Mouse (Mus musculus) midbrain, embryonic 10.5 days (tissue): ENCODE data around the gene Itga3. TPM values are rescaled to one million over a fixed set of nuclear protein-coding genes. Genes with fewer than 3 reads are reported as not detected.

Experiments used
- DNase-seq: peaks from one replicate; pipeline ENCODE4 v3.0.0-alpha.2; 2017; ENCODE audit warnings: low spot score
- H3K27ac ChIP-seq: fragments of 300-500 bp; sonication (generic); replicated peaks from 2 replicates; pipeline ENCODE4 v1.5.1; 2016; ENCODE audit warnings: mild to moderate bottlenecking
- H3K27me3 ChIP-seq: fragments of 300-500 bp; sonication (generic); 2 replicates; pipeline ENCODE4 v1.6.1; 2016; ENCODE audit warnings: low read depth, mild to moderate bottlenecking; ENCODE audit not compliant: poor library complexity, severe bottlenecking
- H3K36me3 ChIP-seq: fragments of 300-500 bp; sonication (generic); 2 replicates; pipeline ENCODE4 v1.6.1; 2016; ENCODE audit warnings: mild to moderate bottlenecking, moderate library complexity
- H3K4me1 ChIP-seq: fragments of 300-500 bp; sonication (generic); 2 replicates; pipeline ENCODE4 v1.6.1; 2016
- H3K4me3 ChIP-seq: fragments of 300-500 bp; sonication (generic); 2 replicates; pipeline ENCODE4 v1.5.1; 2016; ENCODE audit warnings: mild to moderate bottlenecking, moderate library complexity
- H3K9me3 ChIP-seq: fragments of 300-500 bp; sonication (generic); replicated peaks from 2 replicates; pipeline ENCODE4 v1.6.1; 2016; ENCODE audit warnings: mild to moderate bottlenecking
- WGBS: fragments of 180-500 bp; shearing (Covaris S2); methylation state at CpG from one replicate; pipeline ENCODE4 v1.1.7; 2016; 5-methylcytosine and 5-hydroxymethylcytosine counted together
- polyA plus RNA-seq: library from polyadenylated mRNA; unstranded; fragments of >200 nt; fragmentation: Nextera tagmentation; extraction: Ambion mirVana; gene quantifications from 2 replicates; pipeline ENCODE4 v1.2.1, GENCODE M21; 2016

The Itga3 gene
- polyA plus RNA-seq, 1 experiment from 2014 or later, result 5.4 TPM

DNA sequence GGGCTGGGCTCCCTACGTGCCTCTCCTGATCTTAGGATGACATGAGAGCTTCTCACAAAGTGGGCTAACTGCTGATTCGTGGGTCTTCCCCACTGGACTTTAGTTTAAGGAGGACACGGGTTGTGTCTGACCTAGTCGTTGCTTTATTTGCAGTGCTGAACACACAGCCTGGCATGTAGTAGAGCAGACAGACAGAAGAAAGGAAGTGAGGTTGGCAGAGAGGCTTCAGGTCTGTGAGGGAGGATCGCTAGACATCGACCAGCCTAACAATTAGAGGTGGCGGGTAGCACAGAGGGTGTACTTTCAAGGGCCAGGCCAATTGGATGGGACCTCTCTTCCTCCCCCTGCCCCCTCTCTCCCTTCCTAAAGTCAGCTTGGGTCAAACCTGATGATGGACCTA, 33.0 kb downstream of the Itga3 start:
- Histone ChIP-seq H3K36me3 (no peaks in the 10 kb centered on the region), H3K4me1 (peaks cover 37% of the 10 kb centered on the region), H3K4me3 (no peak overlapping the region), H3K9me3 (no peaks in the 10 kb centered on the region), H3K27me3 (peaks cover 27% of the 10 kb centered on the region), H3K27ac (no peak overlapping the region)
- WGBS, result 60% methylated on average over 7 of the region's 7 CpGs
- no peak for DNase-seq

DNA sequence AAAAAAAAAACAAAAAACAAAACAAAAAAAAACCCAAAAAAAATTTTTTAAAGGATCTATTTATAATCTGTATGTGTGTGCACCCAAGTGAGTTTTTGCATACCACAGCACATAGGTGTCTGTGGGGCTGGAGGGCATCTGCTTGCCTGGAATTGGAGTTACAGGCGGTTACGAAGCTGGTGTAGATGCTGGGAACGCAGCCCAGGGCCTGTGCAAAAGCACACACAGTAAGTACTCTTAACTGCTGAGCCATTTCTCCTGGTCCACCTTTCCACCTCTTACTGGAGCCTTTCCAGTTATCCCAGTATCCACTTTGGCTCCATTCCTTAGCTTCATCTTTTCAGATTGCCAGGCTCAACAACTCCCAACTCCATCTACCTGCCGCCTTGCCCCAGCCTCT, 33.5 kb downstream of the Itga3 start:
- peaks cover 27% of the 10 kb centered on the region for H3K27me3 ChIP-seq
- H3K27ac ChIP-seq, result no peak overlapping the region

DNA sequence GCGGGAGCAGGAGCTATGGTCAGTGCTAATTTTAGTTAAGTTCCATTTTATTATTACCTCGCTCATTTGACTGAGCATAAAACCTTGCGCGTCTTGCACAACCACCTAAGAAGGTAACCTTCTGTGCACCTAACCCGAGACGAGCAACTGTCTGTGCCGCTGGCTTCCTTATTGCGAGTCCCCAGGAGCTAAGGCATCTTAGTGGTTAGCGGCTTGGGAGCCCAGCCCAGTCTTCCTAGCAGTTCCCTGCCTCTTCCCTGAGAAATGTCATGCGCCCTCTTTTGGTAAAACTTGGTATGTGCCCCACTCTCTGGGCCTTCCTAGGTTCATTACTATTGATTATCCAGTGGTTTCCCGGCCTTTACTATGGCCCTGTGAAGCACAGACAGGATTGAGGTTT, 34.5 kb downstream of the Itga3 start:
- DNase-seq, result peak; percentile 83
- peak overlapping the region; percentile 34 for H3K27ac ChIP-seq
- WGBS, result 1% methylated on average over 11 of the region's 11 CpGs

More for the DNA sequence above, 33.5 kb downstream of the Itga3 start:
- H3K36me3 ChIP-seq, result no peaks in the 10 kb centered on the region
- DNase-seq, result no peak
- H3K4me1 ChIP-seq, result peaks cover 40% of the 10 kb centered on the region
- no peak overlapping the region for H3K4me3 ChIP-seq
- WGBS, result 93% methylated on average over 4 of the region's 4 CpGs
- H3K9me3 ChIP-seq, result no peaks in the 10 kb centered on the region

DNA sequence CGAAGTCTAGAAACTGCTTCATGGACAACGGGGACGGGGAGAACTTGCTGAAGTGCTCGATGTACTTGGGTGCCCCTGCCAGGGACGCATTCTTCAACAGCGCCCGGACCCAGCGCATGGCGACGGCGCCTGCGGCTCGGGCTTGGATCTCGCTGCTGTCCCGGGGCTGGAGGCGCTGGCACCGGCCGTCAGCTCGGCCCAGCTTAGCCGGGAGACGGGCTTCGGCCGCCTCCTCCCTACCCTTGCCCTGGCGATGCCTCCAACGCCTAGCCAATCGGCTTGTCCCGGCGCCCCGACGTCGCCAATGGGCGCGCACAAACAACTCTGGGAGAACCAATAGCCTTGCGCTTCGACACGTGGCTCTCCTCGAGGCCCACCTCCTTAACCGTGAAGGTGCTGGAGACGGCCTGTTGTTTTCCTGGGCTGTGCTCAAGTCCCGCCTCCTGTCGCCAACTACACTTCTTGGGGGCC, 35.4 kb downstream of the Itga3 start, which contains the start of gene Pdk2:
TSS of gene Pdk2 (minus strand) at position 216 of the 471 bp plus-strand sequence.
- under 1% methylated on average over 41 of the region's 41 CpGs for WGBS
- Histone ChIP-seq H3K4me1 (peaks cover 40% of the 10 kb centered on the region), H3K27me3 (peaks cover 27% of the 10 kb centered on the region), H3K27ac (peak within 1 kb of the TSS; percentile 74), H3K4me3 (peak within 1 kb of the TSS; percentile 76), H3K36me3 (no peaks in the 10 kb centered on the region), H3K9me3 (no peaks in the 10 kb centered on the region)
- peak; percentile 97 for DNase-seq

More for the DNA sequence above, 34.5 kb downstream of the Itga3 start:
- peak overlapping the region; percentile 76 for H3K4me3 ChIP-seq
- H3K9me3 ChIP-seq, result no peaks in the 10 kb centered on the region
- H3K4me1 ChIP-seq, result peaks cover 40% of the 10 kb centered on the region
- peaks cover 27% of the 10 kb centered on the region for H3K27me3 ChIP-seq
- no peaks in the 10 kb centered on the region for H3K36me3 ChIP-seq

DNA sequence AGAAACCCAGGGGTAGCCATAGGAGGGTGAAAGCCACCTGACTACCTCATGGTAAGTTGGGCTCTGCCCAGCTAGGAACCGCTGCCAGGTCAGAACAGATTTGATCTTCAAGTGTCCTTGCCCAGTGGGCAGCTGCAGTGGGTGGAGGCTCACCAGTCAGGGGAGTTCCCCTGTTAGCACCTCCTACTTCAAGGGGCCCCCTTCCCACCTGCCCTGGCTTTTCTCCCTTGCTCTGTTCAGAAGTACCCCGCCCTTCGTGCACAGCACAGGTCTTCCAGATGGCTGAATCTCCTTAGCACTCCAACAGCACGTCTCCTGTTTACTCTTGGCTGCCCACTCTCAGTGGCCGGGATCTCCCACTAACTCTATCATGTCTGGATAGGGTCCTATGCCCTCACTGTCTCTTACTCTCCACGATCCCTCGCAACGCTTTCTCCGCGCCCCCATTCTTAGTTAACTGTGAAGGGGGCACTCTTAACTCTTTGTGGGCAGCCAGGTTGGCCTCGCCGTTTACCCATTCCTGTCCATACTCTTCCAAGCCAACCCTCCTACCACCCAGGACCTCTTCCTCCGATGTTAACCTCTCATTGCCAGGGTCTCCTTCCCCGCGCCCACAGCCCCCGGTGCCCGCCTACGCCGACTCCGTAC, 36.0 kb downstream of the Itga3 start:
- peaks cover 40% of the 10 kb centered on the region for H3K4me1 ChIP-seq
- no peaks in the 10 kb centered on the region for H3K9me3 ChIP-seq
- under 1% methylated on average over 20 of the region's 20 CpGs for WGBS
- H3K4me3 ChIP-seq, result peak overlapping the region; percentile 76
- peaks cover 27% of the 10 kb centered on the region for H3K27me3 ChIP-seq
- H3K27ac ChIP-seq, result peak overlapping the region; percentile 74
- H3K36me3 ChIP-seq, result no peaks in the 10 kb centered on the region
- peak; percentile 29 for DNase-seq

DNA sequence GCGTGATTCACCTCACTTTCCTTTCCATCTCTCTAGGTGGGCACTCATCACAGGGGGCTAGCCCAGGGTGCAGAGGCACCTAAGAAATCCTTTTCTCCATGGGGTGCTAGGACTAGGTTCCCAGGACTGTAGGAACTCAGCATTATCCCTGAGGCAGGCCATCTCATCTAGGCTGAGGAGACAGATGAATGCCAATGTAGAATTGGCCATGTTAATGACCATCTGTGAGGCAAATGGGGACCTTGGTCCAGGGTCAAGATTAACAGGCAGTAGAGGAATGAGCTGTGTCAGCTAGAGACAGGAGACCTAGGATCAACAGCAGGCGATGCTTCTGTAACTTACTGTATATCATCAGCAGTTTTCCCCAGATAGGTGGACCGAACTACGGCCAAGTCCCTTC, 36.8 kb downstream of the Itga3 start:
- WGBS, result 89% methylated on average over 4 of the region's 4 CpGs
- Histone ChIP-seq H3K27me3 (peaks cover 27% of the 10 kb centered on the region), H3K9me3 (no peaks in the 10 kb centered on the region), H3K4me3 (peak overlapping the region; percentile 76; the same call in 1 of the 2 replicates), H3K4me1 (peaks cover 37% of the 10 kb centered on the region), H3K27ac (no peak overlapping the region), H3K36me3 (no peaks in the 10 kb centered on the region)
- no peak for DNase-seq

DNA sequence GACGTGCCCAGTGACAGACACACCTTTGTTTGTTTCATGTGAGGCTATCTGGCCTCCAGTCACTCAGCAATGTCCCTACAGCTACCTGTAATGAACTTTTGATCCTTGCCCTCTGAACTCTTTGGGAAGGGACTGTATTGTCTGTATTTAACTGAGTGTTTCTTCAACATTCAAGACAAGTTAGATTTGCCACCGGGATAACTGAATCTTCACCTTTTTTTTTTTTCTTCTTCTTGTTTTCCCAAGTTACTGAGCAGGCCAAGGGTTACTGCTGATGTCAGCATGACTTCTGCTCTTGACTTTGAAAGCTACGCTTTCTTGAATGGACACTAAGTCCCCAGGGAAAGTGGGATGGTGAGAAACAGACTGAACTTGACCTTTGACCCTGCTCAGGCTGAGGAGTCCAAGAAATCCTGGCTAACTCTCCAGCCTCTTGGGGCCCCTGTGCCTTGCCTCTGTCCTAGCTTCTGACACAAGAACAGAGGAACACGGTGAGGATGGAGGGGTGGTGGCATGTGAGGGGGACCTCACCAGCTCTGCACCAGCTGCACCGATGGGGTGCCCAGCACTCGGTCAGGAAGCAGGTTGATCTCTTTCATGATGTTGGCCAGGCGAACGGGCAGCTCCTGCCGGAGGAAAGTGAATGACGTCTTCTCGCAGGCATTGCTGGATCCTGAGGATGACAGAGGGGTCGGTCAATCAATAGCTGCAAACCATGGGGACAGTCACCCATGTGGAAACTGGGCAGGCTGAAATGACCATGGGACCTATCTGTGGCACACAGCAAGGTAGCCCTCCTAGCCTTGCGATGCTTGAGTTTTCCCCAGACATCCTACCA, 37.6 kb downstream of the Itga3 start:
- no peak for DNase-seq
- 85% methylated on average over 13 of the region's 13 CpGs for WGBS
- Histone ChIP-seq H3K4me1 (peaks cover 34% of the 10 kb centered on the region), H3K4me3 (no peak overlapping the region), H3K9me3 (no peaks in the 10 kb centered on the region), H3K27ac (no peak overlapping the region), H3K36me3 (no peaks in the 10 kb centered on the region), H3K27me3 (peaks cover 27% of the 10 kb centered on the region)

DNA sequence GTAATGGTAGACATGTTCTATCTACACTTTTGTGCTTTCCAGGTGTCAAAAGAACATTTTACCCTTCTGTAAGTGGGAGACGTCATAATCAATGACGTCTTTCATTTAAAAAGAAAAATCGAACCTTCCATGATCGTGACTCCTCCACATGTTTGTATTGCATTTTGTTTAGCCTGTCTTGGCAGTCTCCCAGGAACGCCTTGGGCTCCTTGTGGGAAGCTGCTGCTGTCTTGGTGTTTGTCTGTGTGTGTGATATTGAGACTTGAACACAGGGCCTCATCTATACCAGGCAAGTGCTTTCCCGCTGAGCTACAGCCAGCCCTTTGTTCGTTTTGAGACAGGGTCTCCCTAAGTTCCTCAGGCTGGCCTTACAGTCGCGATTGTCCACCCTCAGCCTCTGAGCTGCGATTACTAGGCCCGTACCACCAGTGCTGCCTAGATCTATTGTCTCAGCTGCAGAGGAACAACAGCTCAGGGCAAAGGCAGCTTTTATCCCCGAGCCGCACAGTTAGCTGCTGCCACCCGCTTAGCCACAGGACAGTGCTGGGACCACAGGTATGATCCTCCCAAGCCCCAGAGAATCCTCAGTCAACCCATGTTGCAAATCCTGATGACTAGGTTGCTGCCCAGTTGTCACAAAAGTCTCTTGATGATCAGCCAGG, 38.3 kb downstream of the Itga3 start:
- H3K4me3 ChIP-seq, result no peak overlapping the region
- peaks cover 22% of the 10 kb centered on the region for H3K27me3 ChIP-seq
- H3K9me3 ChIP-seq, result no peaks in the 10 kb centered on the region
- H3K36me3 ChIP-seq, result no peaks in the 10 kb centered on the region
- no peak overlapping the region for H3K27ac ChIP-seq
- H3K4me1 ChIP-seq, result peaks cover 34% of the 10 kb centered on the region
- DNase-seq, result no peak
- WGBS, result 75% methylated on average over 14 of the region's 14 CpGs

DNA sequence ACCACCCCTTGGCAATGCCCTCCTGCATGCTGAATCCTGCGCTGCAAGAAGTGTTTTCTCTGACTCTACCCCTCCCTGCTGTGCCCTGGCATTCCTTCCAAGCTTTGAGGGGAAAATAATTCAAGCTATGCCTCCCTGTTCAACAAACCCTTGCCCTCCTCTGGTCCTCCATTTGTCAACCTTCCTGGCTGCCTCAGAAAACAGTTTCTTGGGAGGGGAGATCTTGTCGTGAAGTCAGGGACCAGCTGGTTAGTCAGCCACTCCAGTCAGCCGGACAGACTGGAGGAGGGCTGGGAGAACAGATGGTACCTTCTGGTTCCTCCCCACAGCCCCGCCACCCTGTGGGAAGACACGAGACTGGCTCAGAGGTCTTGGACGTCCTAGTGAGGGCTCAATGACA, 39.3 kb downstream of the Itga3 start:
- Histone ChIP-seq H3K27ac (no peak overlapping the region), H3K4me3 (no peak overlapping the region), H3K4me1 (peaks cover 31% of the 10 kb centered on the region), H3K36me3 (no peaks in the 10 kb centered on the region), H3K9me3 (no peaks in the 10 kb centered on the region), H3K27me3 (peaks cover 26% of the 10 kb centered on the region)
- DNase-seq, result no peak
- WGBS, result 70% methylated on average over 6 of the region's 6 CpGs

DNA sequence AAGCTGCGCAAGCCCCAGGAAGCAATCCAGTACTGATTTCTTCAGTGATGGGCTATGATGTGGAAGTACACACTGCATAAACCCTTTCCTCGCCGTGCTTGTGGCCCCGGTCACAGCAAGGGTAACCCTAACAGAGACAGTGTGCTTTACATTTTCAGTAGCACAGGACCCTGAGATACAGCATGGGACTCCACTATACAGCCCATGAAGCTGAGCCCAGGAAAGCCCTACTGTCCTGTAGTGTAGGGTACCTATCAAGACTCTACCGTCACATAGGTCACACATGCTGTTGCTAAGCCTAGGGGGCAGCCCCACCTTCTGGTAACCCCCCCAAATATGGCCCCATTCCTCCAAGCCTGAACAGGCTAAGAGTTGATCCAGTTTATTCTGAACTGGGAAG, 40.1 kb downstream of the Itga3 start:
- Histone ChIP-seq H3K27me3 (peaks cover 26% of the 10 kb centered on the region), H3K4me3 (no peak overlapping the region), H3K27ac (no peak overlapping the region), H3K9me3 (no peaks in the 10 kb centered on the region), H3K36me3 (no peaks in the 10 kb centered on the region), H3K4me1 (peaks cover 24% of the 10 kb centered on the region)
- DNase-seq, result no peak
- WGBS, result 93% methylated on average over 5 of the region's 5 CpGs

DNA sequence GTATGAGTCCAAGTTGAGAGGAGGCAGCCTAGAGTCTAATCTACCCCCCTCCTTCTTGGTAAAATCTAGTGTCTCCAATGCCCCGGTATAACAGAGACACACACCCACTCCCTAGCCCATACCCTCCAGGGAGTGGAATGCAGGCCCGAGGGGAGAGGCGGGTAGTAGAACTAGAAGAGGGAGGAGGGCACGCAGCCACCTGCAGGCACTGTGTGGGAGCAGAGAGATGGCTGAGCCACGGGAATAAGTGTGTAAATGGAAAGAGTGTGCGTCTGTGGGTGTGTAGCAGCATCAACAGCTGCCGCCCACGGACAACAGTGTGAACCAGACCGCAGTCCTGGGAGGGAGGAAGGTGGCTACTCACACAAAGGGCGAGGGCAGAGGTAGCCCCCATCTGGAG, 41.7 kb downstream of the Itga3 start:
- Histone ChIP-seq H3K4me1 (peaks cover 7% of the 10 kb centered on the region), H3K36me3 (no peaks in the 10 kb centered on the region), H3K4me3 (no peak overlapping the region), H3K9me3 (no peaks in the 10 kb centered on the region), H3K27me3 (peaks cover 19% of the 10 kb centered on the region), H3K27ac (0 out of 2 replicates have a peak overlapping the region, but pooled peaks have one; percentile 46)
- 74% methylated on average over 10 of the region's 10 CpGs for WGBS
- no peak for DNase-seq

DNA sequence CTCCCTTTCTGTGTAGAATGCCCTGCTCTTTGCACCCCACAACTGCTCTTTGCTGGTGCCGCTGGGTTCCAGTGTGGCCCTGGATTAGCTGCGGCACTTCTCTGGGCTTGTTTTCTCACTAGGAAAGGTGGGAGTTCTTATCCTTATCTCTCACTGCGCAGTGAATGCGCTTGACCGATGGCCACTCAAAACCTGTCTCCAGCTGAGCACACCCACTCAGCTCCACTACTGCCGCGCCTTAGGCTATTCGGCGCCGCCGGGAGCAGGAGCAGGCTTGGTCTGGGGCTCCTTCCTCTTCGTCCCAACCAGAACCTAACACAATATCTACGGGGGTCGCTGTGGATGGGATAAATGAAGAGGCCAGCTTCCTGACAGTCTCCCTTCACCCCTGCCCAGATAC, 43.0 kb downstream of the Itga3 start:
- H3K4me1 ChIP-seq, result peaks cover 3% of the 10 kb centered on the region; the same call in 1 of the 2 replicates
- no peak overlapping the region for H3K4me3 ChIP-seq
- H3K27me3 ChIP-seq, result peaks cover 9% of the 10 kb centered on the region; the same call in 1 of the 2 replicates
- no peaks in the 10 kb centered on the region for H3K9me3 ChIP-seq
- no peak overlapping the region; the same call in 1 of the 2 replicates for H3K27ac ChIP-seq
- DNase-seq, result no peak
- 78% methylated on average over 14 of the region's 14 CpGs for WGBS
- H3K36me3 ChIP-seq, result no peaks in the 10 kb centered on the region
